Mouse (Mus musculus) ES-Bruce4 (cell line): ENCODE data around the gene Jmjd4. TPM values are rescaled to one million over a fixed set of nuclear protein-coding genes. Genes with fewer than 3 reads are reported as not detected.
A peak's percentile ranks its signal among the peaks of the same experiment; 100 is the strongest.

Experiments used
- H3K27ac ChIP-seq: 2 replicates; pipeline ENCODE4 v1.5.1; 2012; ENCODE audit warnings: low read length, inconsistent platforms; ENCODE audit not compliant: insufficient read depth
- H3K27me3 ChIP-seq: 2 replicates; pipeline ENCODE4 v1.6.1; 2012; ENCODE audit warnings: mild to moderate bottlenecking, low read length, inconsistent platforms; ENCODE audit not compliant: control insufficient read depth, poor library complexity, insufficient read depth, severe bottlenecking
- H3K36me3 ChIP-seq: 2 replicates; pipeline ENCODE4 v1.6.1; 2012; ENCODE audit warnings: inconsistent platforms, mild to moderate bottlenecking, low read length, moderate library complexity; ENCODE audit not compliant: control insufficient read depth, poor library complexity, insufficient read depth, severe bottlenecking
- H3K4me1 ChIP-seq: one replicate; pipeline ENCODE4 v1.8.1; 2011; ENCODE audit warnings: low read length; ENCODE audit not compliant: control insufficient read depth, insufficient read depth
- H3K4me3 ChIP-seq: 2 replicates; pipeline ENCODE4 v1.5.1; 2011; ENCODE audit warnings: low read depth, mild to moderate bottlenecking, low read length
- H3K9ac ChIP-seq: 2 replicates; pipeline ENCODE4 v1.6.1; 2012; ENCODE audit warnings: low read depth, mild to moderate bottlenecking, inconsistent platforms; ENCODE audit not compliant: poor library complexity, severe bottlenecking
- H3K9me3 ChIP-seq: replicated peaks from 2 replicates; pipeline ENCODE4 v1.6.1; 2012; ENCODE audit warnings: mild to moderate bottlenecking, low read length, inconsistent platforms; ENCODE audit not compliant: control insufficient read depth, poor library complexity, insufficient read depth, severe bottlenecking
- CTCF ChIP-seq: IDR thresholded peaks from one replicate; pipeline ENCODE4 v1.8.1; 2011; ENCODE audit warnings: low read depth, low read length
- EP300 ChIP-seq: IDR thresholded peaks from 2 replicates; pipeline ENCODE4 v1.6.1; 2011; ENCODE audit warnings: low read depth, low read length; ENCODE audit not compliant: insufficient read depth
- POLR2A ChIP-seq: IDR thresholded peaks from one replicate; pipeline ENCODE4 v1.8.1; 2011; ENCODE audit warnings: low read length; ENCODE audit not compliant: insufficient read depth
- polyA plus RNA-seq: library from polyadenylated mRNA; stranded (reverse); fragments of >200 nt; gene quantifications from 2 replicates; pipeline ENCODE4 v1.2.4, GENCODE M21; 2011; ENCODE audit warnings: low read depth; ENCODE audit not compliant: missing spikeins, insufficient read depth, insufficient read length

The Jmjd4 gene
- polyA plus RNA-seq, 1 experiment = 12.6 TPM

- Histone ChIP-seq H3K4me3 (no peak overlapping the region), H3K36me3 (peaks cover 21% of the 10 kb centered on the region), H3K4me1 (no peaks in the 10 kb centered on the region), H3K27ac (no peak overlapping the region), H3K9ac (no peak overlapping the region), H3K27me3 (no peaks in the 10 kb centered on the region), H3K9me3 (no peaks in the 10 kb centered on the region)
- no peak for TF ChIP-seq POLR2A
Observed at GRCm38 (mm10) chr11:59429959-59430358, 19.9 kb upstream of the Jmjd4 start.

DNA sequence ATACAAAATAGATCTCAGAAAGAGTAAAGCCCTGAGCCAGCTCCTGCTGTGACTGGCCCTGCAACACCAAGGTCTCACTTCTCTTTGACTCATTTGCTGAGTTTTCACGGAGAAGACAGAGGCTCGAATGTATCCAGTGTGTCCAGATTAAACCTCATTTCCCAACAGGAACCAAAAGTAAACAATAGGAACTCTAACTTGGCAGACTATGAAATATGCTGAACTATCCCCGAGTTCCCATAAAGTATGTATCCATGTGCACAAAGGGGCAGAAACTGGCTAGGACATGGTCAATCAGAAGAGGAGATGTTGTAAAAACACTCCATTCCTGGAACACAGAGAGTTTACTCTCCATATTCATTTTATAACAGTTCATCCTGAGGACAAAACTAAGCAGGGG, 17.6 kb upstream of the Jmjd4 start:
- no peak for TF ChIP-seq CTCF
- no peak for TF ChIP-seq EP300
- TF ChIP-seq POLR2A = no peak
- Histone ChIP-seq H3K36me3 (peaks cover 21% of the 10 kb centered on the region), H3K9ac (no peak overlapping the region), H3K27me3 (no peaks in the 10 kb centered on the region), H3K4me1 (no peaks in the 10 kb centered on the region), H3K9me3 (0 out of 2 replicates have a peak, but pooled peaks cover 2% of the 10 kb centered on the region), H3K4me3 (no peak overlapping the region), H3K27ac (no peak overlapping the region)

GRCm38 (mm10) chr11:59437954-59438353, 11.9 kb upstream of the Jmjd4 start:
- Histone ChIP-seq H3K9me3 (0 out of 2 replicates have a peak, but pooled peaks cover 2% of the 10 kb centered on the region), H3K4me3 (no peak overlapping the region), H3K27me3 (no peaks in the 10 kb centered on the region), H3K36me3 (peaks cover 9% of the 10 kb centered on the region), H3K27ac (no peak overlapping the region), H3K4me1 (no peaks in the 10 kb centered on the region), H3K9ac (no peak overlapping the region)
- TF ChIP-seq EP300 = no peak
- no peak for TF ChIP-seq POLR2A
- no peak for TF ChIP-seq CTCF

DNA sequence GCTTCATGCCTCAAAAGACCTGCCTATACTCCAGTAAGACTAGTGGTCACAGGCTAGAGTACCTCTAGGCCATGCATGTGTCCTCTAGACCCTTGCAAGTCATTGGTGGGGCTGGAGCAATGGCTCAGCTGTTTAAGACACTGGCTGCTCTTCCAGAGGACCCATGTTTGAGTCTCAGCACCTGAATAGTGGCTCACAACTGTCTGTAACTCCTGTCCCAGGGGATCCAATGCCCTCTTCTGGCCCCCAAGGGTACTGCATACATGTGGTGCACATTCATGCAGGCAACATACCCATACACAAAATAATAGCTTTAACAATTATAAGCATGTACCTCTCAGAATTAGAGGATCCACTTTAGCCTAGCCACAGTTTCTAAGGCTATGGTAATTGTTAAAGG, 6.7 kb upstream of the Jmjd4 start:
- no peaks in the 10 kb centered on the region for H3K4me1 ChIP-seq
- no peak for TF ChIP-seq EP300
- peak; percentile 7 for TF ChIP-seq CTCF
- TF ChIP-seq POLR2A = no peak
- H3K9ac ChIP-seq = no peak overlapping the region
- no peaks in the 10 kb centered on the region for H3K27me3 ChIP-seq
- H3K9me3 ChIP-seq = no peaks in the 10 kb centered on the region
- no peak overlapping the region for H3K27ac ChIP-seq
- H3K4me3 ChIP-seq = no peak overlapping the region
- H3K36me3 ChIP-seq = peaks cover 3% of the 10 kb centered on the region

GRCm38 (mm10) chr11:59450230-59450771, 456 bp downstream of the Jmjd4 start:
- Histone ChIP-seq H3K27ac (peak overlapping the region; percentile 54; the same call in 1 of the 2 replicates), H3K4me1 (no peaks in the 10 kb centered on the region), H3K36me3 (peaks cover 24% of the 10 kb centered on the region)

GRCm38 (mm10) chr11:59451086-59451485, 1.2 kb downstream of the Jmjd4 start, which contains the start of gene Snap47:
Gene Snap47 (minus strand): TSS chr11:59451186.
- Histone ChIP-seq H3K27ac (peak within 1 kb of the TSS; percentile 54; the same call in 1 of the 2 replicates), H3K9ac (peak within 1 kb of the TSS; percentile 88), H3K36me3 (peaks cover 30% of the 10 kb centered on the region), H3K27me3 (no peaks in the 10 kb centered on the region), H3K4me1 (no peaks in the 10 kb centered on the region), H3K4me3 (peak within 1 kb of the TSS; percentile 81), H3K9me3 (no peaks in the 10 kb centered on the region)
- TF ChIP-seq POLR2A = no peak
- no peak for TF ChIP-seq CTCF
- TF ChIP-seq EP300 = no peak

More at GRCm38 (mm10) chr11:59450230-59450771, 456 bp downstream of the Jmjd4 start:
- H3K4me3 ChIP-seq = peak overlapping the region; percentile 81
- no peaks in the 10 kb centered on the region for H3K27me3 ChIP-seq
- TF ChIP-seq POLR2A = no peak
- no peak for TF ChIP-seq EP300
- no peak for TF ChIP-seq CTCF
- H3K9ac ChIP-seq = peak overlapping the region; percentile 88
- no peaks in the 10 kb centered on the region for H3K9me3 ChIP-seq
